Mouse (Mus musculus) embryo, embryonic 11.5 days (tissue): ENCODE data around the gene Gm49369.
"Not testable (repeated sequence)": the region's sequence is repeated elsewhere in the genome, so short reads cannot be mapped to it uniquely, and the experiment has no call there.

Experiments used
- DNase-seq: peaks from one replicate; pipeline ENCODE4 v3.0.0-alpha.2; 2012; ENCODE audit warnings: low read depth, low spot score

Gm49369 gene

GRCm38 (mm10) chr7:142328507-142328906 lies 54.0 kb downstream of the Gm49369 start:
- DNase-seq = no peak

- no peak for DNase-seq
These were observed 55.6 kb downstream of the Gm49369 start for GRCm38 (mm10) chr7:142326714-142327445.

- no peak for DNase-seq
These were observed 58.9 kb downstream of the Gm49369 start for GRCm38 (mm10) chr7:142323396-142324117.

- DNase-seq = no peak
These were observed 59.8 kb downstream of the Gm49369 start for GRCm38 (mm10) chr7:142322641-142323040.

- DNase-seq = not testable (repeated sequence)
These were observed 60.7 kb downstream of the Gm49369 start for GRCm38 (mm10) chr7:142321637-142322306.
